Mouse (Mus musculus) CD4-positive, CD25-positive, alpha-beta regulatory T cell, adult 9 weeks (primary cell): ENCODE measurements around the gene 1700016H13Rik. TPM values are rescaled to one million over a fixed set of nuclear protein-coding genes. Genes with fewer than 3 reads are reported as not detected.

Source experiments
- polyA plus RNA-seq: library from polyadenylated mRNA; unstranded; fragments of 100-300 nt; shearing (Covaris generic); gene quantifications from one replicate; pipeline ENCODE4 v1.2.1, GENCODE M21; 2017

1700016H13Rik gene
- not detected for polyA plus RNA-seq

DNA sequence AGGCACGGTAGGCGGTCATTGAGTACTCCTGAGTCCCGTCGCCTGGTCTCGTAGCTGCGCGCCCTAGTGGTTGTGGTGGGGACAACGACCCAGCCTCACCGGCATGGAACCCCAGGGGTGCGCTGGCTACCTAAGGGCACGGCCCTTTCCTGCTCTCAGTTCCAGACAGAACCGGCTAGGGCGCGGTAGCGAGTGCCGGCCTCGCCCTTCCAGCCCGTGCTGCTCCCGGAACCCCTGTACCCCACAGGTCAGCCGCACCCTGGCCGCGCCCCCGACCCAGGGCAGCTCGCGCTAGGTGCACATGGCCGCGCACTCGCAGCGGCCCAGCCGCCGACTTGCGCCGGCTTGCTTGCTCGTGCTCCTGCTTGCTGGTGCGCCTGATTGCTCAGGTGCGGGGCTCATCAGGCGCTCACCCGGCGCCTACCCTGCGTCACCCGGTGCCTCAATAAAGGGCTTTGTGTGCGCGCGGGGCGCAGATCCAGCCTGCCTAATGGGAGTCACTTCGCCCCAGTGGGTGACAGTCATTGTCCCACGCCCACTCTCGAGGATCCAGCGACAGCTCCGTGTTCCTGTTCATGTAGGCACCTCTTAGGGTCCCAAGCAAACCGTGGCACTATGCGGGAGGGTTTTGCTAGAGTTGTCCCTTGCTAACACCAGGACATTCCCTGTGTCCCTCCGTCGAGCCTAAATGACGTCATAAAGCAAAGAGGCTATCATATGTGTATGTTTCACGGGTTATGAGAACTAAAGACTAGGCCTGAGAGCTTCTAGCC, at the start of gene 1700016H13Rik:
TSS of gene 1700016H13Rik (minus strand) at position 665 of the 773 bp plus-strand sequence.

GRCm38 (mm10) chr5:103691624-103692530, 36.1 kb upstream of the 1700016H13Rik start, which contains the start of gene Aff1:
Gene Aff1, plus strand, starts transcription at chr5:103692374.

GRCm38 (mm10) chr5:103629111-103629764, 26.6 kb downstream of the 1700016H13Rik start, which contains the start of gene Slc10a6:
Gene Slc10a6, minus strand, starts transcription at chr5:103629403.

Other genes with a start within 250 kb of the 1700016H13Rik start
- gene Ptpn13, start 230.8 kb downstream of the 1700016H13Rik start, polyA plus RNA-seq, result 26.4 TPM
- not detected for gene Slc10a6, start 26.6 kb downstream of the 1700016H13Rik start, polyA plus RNA-seq
- 28.6 TPM for gene Aff1, start 36.4 kb upstream of the 1700016H13Rik start, polyA plus RNA-seq